Comparison of ENCODE assay signal across 8 mouse cellular contexts in genomic region chr4:116558151-116558882, GRCm38 (mm10). TPM values are rescaled to one million over a fixed set of nuclear protein-coding genes. Genes with fewer than 3 reads are reported as not detected.
A peak's percentile ranks its signal among the peaks of the same experiment; 100 is the strongest.
DNase-seq lines count a peak whose midpoint lies in the region; ATAC-seq and TF ChIP-seq lines count a peak whose summit lies in the region.

No protein-coding gene starts in this region.

- H3K27ac ChIP-seq in lung, embryonic 14.5 days (ENCODE audit: low read depth), result no peak overlapping the region; the same call in 1 of the 2 replicates
- H3K27ac ChIP-seq in cortical plate, adult 2 months (ENCODE audit: insufficient read depth, low read length), result no peak overlapping the region
- no peak overlapping the region for H3K27ac ChIP-seq in hindbrain, embryonic 16.5 days (ENCODE audit: low read depth, low read length)
- H3K27ac ChIP-seq in midbrain, embryonic 14.5 days (replicated peaks; ENCODE audit: low read depth, low read length), result no peak overlapping the region

- TF ChIP-seq CTCF in lung, embryonic 14.5 days (IDR thresholded peaks at IDR 0.05; ENCODE audit: low read depth), result no peak
- TF ChIP-seq CTCF in cortical plate, adult 2 months (IDR thresholded peaks at IDR 0.05; ENCODE audit: extremely low read depth, insufficient read depth, low read length), result no peak

- H3K4me3 ChIP-seq in lung, embryonic 14.5 days (ENCODE audit: low read depth, low read length), result peak overlapping the region; percentile 91
- H3K4me3 ChIP-seq in cortical plate, adult 2 months (ENCODE audit: insufficient read depth, low read length), result peak overlapping the region; percentile 98
- H3K4me3 ChIP-seq in hindbrain, embryonic 16.5 days (ENCODE audit: low read length), result peak overlapping the region; percentile 65
- peak overlapping the region; percentile 64 for H3K4me3 ChIP-seq in midbrain, embryonic 14.5 days (replicated peaks; ENCODE audit: low read depth, low read length)

- peak overlapping the region; percentile 92 for H3K9ac ChIP-seq in lung, embryonic 14.5 days
- H3K9ac ChIP-seq in hindbrain, embryonic 16.5 days (ENCODE audit: low read depth, low read length), result peak overlapping the region; percentile 76
- peak overlapping the region; percentile 72 for H3K9ac ChIP-seq in midbrain, embryonic 14.5 days (replicated peaks; ENCODE audit: low read length)

- 3% methylated on average over 15 of the region's 15 CpGs for WGBS in lung, embryonic 14.5 days
- 5% methylated on average over 15 of the region's 15 CpGs for WGBS in hindbrain, embryonic 16.5 days
- WGBS in midbrain, embryonic 14.5 days, result 6% methylated on average over 15 of the region's 15 CpGs

- no peak for ATAC-seq in lung, embryonic 14.5 days (ENCODE audit: insufficient read depth)
- ATAC-seq in hindbrain, embryonic 16.5 days, result no peak
- ATAC-seq in midbrain, embryonic 14.5 days (ENCODE audit: low FRiP score, low TSS enrichment), result no peak

- TF ChIP-seq POLR2A in cortical plate, adult 2 months (IDR thresholded peaks at IDR 0.05; ENCODE audit: extremely low read depth, insufficient read depth, low read length), result no peak

- H3K36me3 ChIP-seq in lung, embryonic 14.5 days (ENCODE audit: insufficient read depth), result peaks cover 7% of the 10 kb centered on the region
- peaks cover 3% of the 10 kb centered on the region; the same call in 1 of the 2 replicates for H3K36me3 ChIP-seq in hindbrain, embryonic 16.5 days (ENCODE audit: control insufficient read depth, insufficient read depth, low read length)
- H3K36me3 ChIP-seq in midbrain, embryonic 14.5 days (ENCODE audit: control insufficient read depth, insufficient read depth, low read length), result peaks cover 9% of the 10 kb centered on the region

- no peaks in the 10 kb centered on the region for H3K9me3 ChIP-seq in lung, embryonic 14.5 days (ENCODE audit: low read depth, low read length)
- no peaks in the 10 kb centered on the region for H3K9me3 ChIP-seq in hindbrain, embryonic 16.5 days (ENCODE audit: control insufficient read depth, low read length)
- H3K9me3 ChIP-seq in midbrain, embryonic 14.5 days (ENCODE audit: control insufficient read depth, low read length), result no peaks in the 10 kb centered on the region

- peak; percentile 26 for DNase-seq in lung, embryonic 14.5 days
- no peak for DNase-seq in lung, adult 18-20 months
- DNase-seq in midbrain, embryonic 14.5 days, result no peak
- DNase-seq in urinary bladder, postnatal 10 days (ENCODE audit: low spot score), result no peak
- no peak for DNase-seq in thymus, postnatal 4 days
- DNase-seq in layer of hippocampus, adult 9-10 months (ENCODE audit: low spot score), result no peak

- H3K4me1 ChIP-seq in lung, embryonic 14.5 days (ENCODE audit: insufficient read depth), result no peaks in the 10 kb centered on the region
- no peaks in the 10 kb centered on the region for H3K4me1 ChIP-seq in cortical plate, adult 2 months (ENCODE audit: control insufficient read depth, insufficient read depth, low read length)
- peaks cover 15% of the 10 kb centered on the region for H3K4me1 ChIP-seq in hindbrain, embryonic 16.5 days (ENCODE audit: control insufficient read depth, insufficient read depth, low read depth, low read length)
- H3K4me1 ChIP-seq in midbrain, embryonic 14.5 days (ENCODE audit: control insufficient read depth, insufficient read depth, low read length), result peaks cover 14% of the 10 kb centered on the region

- peak overlapping the region; percentile 66 for H3K4me2 ChIP-seq in lung, embryonic 14.5 days
- H3K4me2 ChIP-seq in hindbrain, embryonic 16.5 days (ENCODE audit: low read length), result peak overlapping the region; percentile 79
- peak overlapping the region; percentile 77 for H3K4me2 ChIP-seq in midbrain, embryonic 14.5 days (ENCODE audit: low read length)

- H3K27me3 ChIP-seq in lung, embryonic 14.5 days (ENCODE audit: insufficient read depth, low read length), result no peaks in the 10 kb centered on the region
- no peaks in the 10 kb centered on the region for H3K27me3 ChIP-seq in hindbrain, embryonic 16.5 days (replicated peaks; ENCODE audit: control insufficient read depth, insufficient read depth, low read length)
- H3K27me3 ChIP-seq in midbrain, embryonic 14.5 days (ENCODE audit: control insufficient read depth, insufficient read depth, low read length), result no peaks in the 10 kb centered on the region

RNA-seq across cellular contexts. Expression of gene Gpbp1l1, which starts 0.9 kb away (rescaled TPM):
- 39.5 and 41.5 TPM in 2 replicates for polyA plus RNA-seq in lung, embryonic 14.5 days (2014; fragmentation: Nextera tagmentation; extraction: Ambion mirVana)
- polyA plus RNA-seq in cortical plate, adult 2 months (2012; rRNA removed), result 33.8 and 40.6 TPM in 2 replicates
- 12.1 and 14.6 TPM in 2 replicates for polyA plus RNA-seq in hindbrain, embryonic 16.5 days (2015; fragmentation: Nextera tagmentation; extraction: Ambion mirVana)
- 18.8 and 27.6 TPM in 2 replicates for polyA plus RNA-seq in midbrain, embryonic 14.5 days (2014; fragmentation: Nextera tagmentation; extraction: Ambion mirVana)

RNA-seq across cellular contexts. Expression of gene Tmem69, which starts 2.6 kb away (rescaled TPM):
- 21.2 and 27.7 TPM in 2 replicates for polyA plus RNA-seq in lung, embryonic 14.5 days (2014; fragmentation: Nextera tagmentation; extraction: Ambion mirVana)
- polyA plus RNA-seq in cortical plate, adult 2 months (2012; rRNA removed), result 8.4 and 9.0 TPM in 2 replicates
- polyA plus RNA-seq in hindbrain, embryonic 16.5 days (2015; fragmentation: Nextera tagmentation; extraction: Ambion mirVana), result 20.1 and 22.2 TPM in 2 replicates
- polyA plus RNA-seq in midbrain, embryonic 14.5 days (2014; fragmentation: Nextera tagmentation; extraction: Ambion mirVana), result 27.1 and 33.3 TPM in 2 replicates

RNA-seq across cellular contexts. Expression of gene Ccdc17, which starts 38.1 kb away (rescaled TPM):
- 2.6 and 3.4 TPM in 2 replicates for polyA plus RNA-seq in lung, embryonic 14.5 days (2014; fragmentation: Nextera tagmentation; extraction: Ambion mirVana)
- 5.0 and 8.3 TPM in 2 replicates for polyA plus RNA-seq in cortical plate, adult 2 months (2012; rRNA removed)
- polyA plus RNA-seq in hindbrain, embryonic 16.5 days (2015; fragmentation: Nextera tagmentation; extraction: Ambion mirVana), result 4.0 and 5.6 TPM in 2 replicates
- 5.4 and 5.9 TPM in 2 replicates for polyA plus RNA-seq in midbrain, embryonic 14.5 days (2014; fragmentation: Nextera tagmentation; extraction: Ambion mirVana)

RNA-seq across cellular contexts. Expression of gene Ipp, which starts 51.0 kb away (rescaled TPM):
- 3.4 and 3.8 TPM in 2 replicates for polyA plus RNA-seq in lung, embryonic 14.5 days (2014; fragmentation: Nextera tagmentation; extraction: Ambion mirVana)
- 7.0 and 7.9 TPM in 2 replicates for polyA plus RNA-seq in cortical plate, adult 2 months (2012; rRNA removed)
- polyA plus RNA-seq in hindbrain, embryonic 16.5 days (2015; fragmentation: Nextera tagmentation; extraction: Ambion mirVana), result 12.9 and 13.0 TPM in 2 replicates
- 4.5 and 5.3 TPM in 2 replicates for polyA plus RNA-seq in midbrain, embryonic 14.5 days (2014; fragmentation: Nextera tagmentation; extraction: Ambion mirVana)
